Mouse (Mus musculus) intestine, postnatal 0 days (tissue): ENCODE results near the gene Rgl1. TPM values are rescaled to one million over a fixed set of nuclear protein-coding genes. Genes with fewer than 3 reads are reported as not detected.

Source experiments
- ATAC-seq: fragments of 200-750 bp; cut with Nextera tagmentation; 2 replicates; pipeline ENCODE4 v1.8.0; 2017; ENCODE audit warnings: mild to moderate bottlenecking, moderate TSS enrichment, moderate library complexity
- H3K27ac ChIP-seq: fragments of 300-500 bp; sonication (generic); 2 replicates; pipeline ENCODE4 v1.5.1; 2014; ENCODE audit warnings: mild to moderate bottlenecking, low read depth, low read length, moderate library complexity
- H3K27me3 ChIP-seq: fragments of 300-500 bp; sonication (generic); replicated peaks from 2 replicates; pipeline ENCODE4 v1.6.1; 2014; ENCODE audit warnings: low read length, mixed read lengths; ENCODE audit not compliant: control insufficient read depth, insufficient read depth
- H3K36me3 ChIP-seq: fragments of 300-500 bp; sonication (generic); 2 replicates; pipeline ENCODE4 v1.6.1; 2014; ENCODE audit warnings: mild to moderate bottlenecking, moderate library complexity; ENCODE audit not compliant: control insufficient read depth, insufficient read depth
- H3K4me1 ChIP-seq: fragments of 300-500 bp; sonication (generic); replicated peaks from 2 replicates; pipeline ENCODE4 v1.6.1; 2014; ENCODE audit warnings: antibody characterized with exemption, low read length, mixed read lengths; ENCODE audit not compliant: control insufficient read depth, insufficient read depth
- H3K4me2 ChIP-seq: fragments of 300-500 bp; sonication (generic); replicated peaks from 2 replicates; pipeline ENCODE4 v1.6.1; 2014; ENCODE audit warnings: low read depth, mild to moderate bottlenecking, moderate library complexity
- H3K4me3 ChIP-seq: fragments of 300-500 bp; sonication (generic); 2 replicates; pipeline ENCODE4 v1.5.1; 2014; ENCODE audit warnings: low read depth, low read length
- H3K9ac ChIP-seq: fragments of 300-500 bp; sonication (generic); 2 replicates; pipeline ENCODE4 v1.6.1; 2014; ENCODE audit warnings: mild to moderate bottlenecking, low read depth, low read length
- H3K9me3 ChIP-seq: fragments of 300-500 bp; sonication (generic); 2 replicates; pipeline ENCODE4 v1.6.1; 2016; ENCODE audit warnings: mixed run types; ENCODE audit not compliant: control insufficient read depth
- CTCF ChIP-seq: sonication (generic); IDR thresholded peaks from 2 replicates; pipeline ENCODE4 v1.5.1; 2016; ENCODE audit warnings: low read depth, mild to moderate bottlenecking, control low read depth, antibody characterized with exemption, moderate library complexity
- WGBS: fragments of 180-500 bp; shearing (Covaris S2); extraction: QIAGEN DNeasy Blood & Tissue Kit; methylation state at CpG from one replicate; pipeline ENCODE4 v1.1.7; 2014; 5-methylcytosine and 5-hydroxymethylcytosine counted together
- polyA plus RNA-seq: library from polyadenylated mRNA; unstranded; fragments of >200 nt; fragmentation: Nextera tagmentation; extraction: Ambion mirVana; gene quantifications from 2 replicates; pipeline ENCODE4 v1.2.1, GENCODE M21; 2015

The Rgl1 gene
- polyA plus RNA-seq, 1 experiment from 2014 or later, result 39.4 TPM

- Histone ChIP-seq H3K4me3 (no peak overlapping the region), H3K4me2 (no peak overlapping the region), H3K27me3 (no peaks in the 10 kb centered on the region), H3K9me3 (no peaks in the 10 kb centered on the region), H3K36me3 (no peaks in the 10 kb centered on the region), H3K27ac (no peak overlapping the region), H3K4me1 (no peaks in the 10 kb centered on the region), H3K9ac (no peak overlapping the region)
- ATAC-seq, result no peak
- TF ChIP-seq CTCF, result no peak
- WGBS, result 29% methylated on average over 3 of the region's 3 CpGs
These were observed 68.8 kb downstream of the Rgl1 start for GRCm38 (mm10) chr1:152697341-152697740.

DNA sequence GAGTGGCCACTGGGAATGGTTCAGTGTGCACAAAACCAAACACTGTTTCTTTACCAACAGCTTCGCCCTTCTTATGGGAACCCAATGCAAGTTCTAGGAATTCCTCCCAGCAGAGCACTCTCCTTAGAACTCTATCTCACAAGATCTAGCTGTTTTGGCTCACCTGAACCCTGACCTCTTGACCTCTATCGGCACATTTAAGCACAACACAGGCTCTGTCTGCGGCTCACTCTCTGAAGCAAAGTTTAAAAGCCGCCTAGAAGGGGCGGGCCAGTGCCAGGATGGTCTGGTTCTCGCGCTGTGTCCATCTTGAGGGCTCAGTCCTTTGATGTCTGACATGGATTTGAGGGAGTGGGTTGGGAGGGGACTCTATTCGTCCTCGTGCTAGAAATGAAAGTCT lies 70.7 kb downstream of the Rgl1 start:
- Histone ChIP-seq H3K9me3 (no peaks in the 10 kb centered on the region), H3K27me3 (no peaks in the 10 kb centered on the region), H3K9ac (no peak overlapping the region), H3K4me2 (no peak overlapping the region), H3K4me1 (no peaks in the 10 kb centered on the region), H3K36me3 (no peaks in the 10 kb centered on the region), H3K27ac (no peak overlapping the region), H3K4me3 (no peak overlapping the region)
- no peak for TF ChIP-seq CTCF
- no peak for ATAC-seq
- WGBS, result 58% methylated on average over 9 of the region's 9 CpGs

- H3K4me2 ChIP-seq, result no peak overlapping the region
- H3K27me3 ChIP-seq, result no peaks in the 10 kb centered on the region; the same call in 1 of the 2 replicates
- no peaks in the 10 kb centered on the region for H3K36me3 ChIP-seq
- no peak for ATAC-seq
- TF ChIP-seq CTCF, result no peak
- H3K9me3 ChIP-seq, result no peaks in the 10 kb centered on the region
- WGBS, result 75% methylated on average over 4 of the region's 4 CpGs
- H3K4me1 ChIP-seq, result peaks cover 11% of the 10 kb centered on the region; the same call in 1 of the 2 replicates
- H3K27ac ChIP-seq, result no peak overlapping the region
- no peak overlapping the region for H3K9ac ChIP-seq
- no peak overlapping the region for H3K4me3 ChIP-seq
These were observed 76.2 kb downstream of the Rgl1 start for GRCm38 (mm10) chr1:152689968-152690367.

DNA sequence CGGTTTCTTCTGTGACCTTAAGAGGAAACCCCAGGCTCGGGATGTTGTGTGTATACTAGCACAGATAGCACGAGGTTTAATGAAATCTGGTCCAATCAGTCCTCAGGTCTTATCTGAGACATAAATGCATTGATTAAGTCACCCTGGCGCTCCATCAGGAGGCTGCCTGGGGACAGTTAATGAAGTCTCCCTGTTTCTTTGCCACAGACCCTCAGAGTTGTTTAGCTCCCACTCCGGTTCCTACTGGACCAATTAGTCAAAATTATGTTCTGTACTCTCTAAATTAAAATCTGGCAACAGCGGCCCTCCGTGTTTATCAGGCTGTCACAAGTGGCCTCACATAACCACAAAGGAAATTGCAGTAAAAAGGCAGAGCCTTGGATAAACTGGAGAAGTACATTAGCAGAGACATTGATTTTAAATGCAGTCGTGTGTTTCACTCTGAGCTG lies 78.4 kb downstream of the Rgl1 start:
- no peak for TF ChIP-seq CTCF
- H3K36me3 ChIP-seq, result no peaks in the 10 kb centered on the region
- 27% methylated on average over 8 of the region's 8 CpGs for WGBS
- no peaks in the 10 kb centered on the region; the same call in 1 of the 2 replicates for H3K27me3 ChIP-seq
- no peak overlapping the region for H3K4me2 ChIP-seq
- no peaks in the 10 kb centered on the region for H3K9me3 ChIP-seq
- ATAC-seq, result no peak
- no peak overlapping the region for H3K27ac ChIP-seq
- H3K4me3 ChIP-seq, result no peak overlapping the region
- H3K4me1 ChIP-seq, result peaks cover 11% of the 10 kb centered on the region; the same call in 1 of the 2 replicates
- H3K9ac ChIP-seq, result no peak overlapping the region

DNA sequence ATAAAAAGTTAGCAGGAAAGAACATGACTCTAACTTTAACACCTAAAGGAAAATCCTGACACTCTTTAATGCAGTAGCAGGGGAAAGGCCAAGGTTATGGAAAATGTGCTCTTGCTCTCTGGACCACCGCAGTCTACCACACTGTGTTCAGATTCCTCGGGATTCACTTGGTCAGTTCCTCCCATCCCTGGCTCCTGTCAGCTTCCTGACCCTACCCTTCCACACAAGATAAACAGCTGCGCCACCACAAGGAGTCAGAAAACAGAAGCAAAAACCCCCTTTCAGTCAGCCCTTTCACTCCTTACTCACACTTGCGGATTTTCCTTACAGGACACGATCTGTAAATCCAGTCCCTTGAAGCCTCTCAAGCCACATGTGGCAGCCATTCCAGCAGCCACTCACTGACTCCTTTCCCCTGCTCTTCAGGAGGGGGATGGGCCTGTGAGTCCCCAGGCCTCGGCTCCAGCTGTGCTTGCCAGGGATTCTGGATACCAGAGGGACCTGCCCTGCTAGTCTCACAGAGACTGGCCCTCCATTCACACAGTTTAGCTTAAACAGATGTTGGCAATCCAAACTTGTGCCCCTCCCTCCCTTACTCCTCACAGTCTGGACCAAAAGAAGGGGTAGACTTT lies 78.9 kb downstream of the Rgl1 start:
- no peak overlapping the region; the same call in 1 of the 2 replicates for H3K9ac ChIP-seq
- peaks cover 11% of the 10 kb centered on the region; the same call in 1 of the 2 replicates for H3K4me1 ChIP-seq
- WGBS, result 31% methylated on average over 6 of the region's 6 CpGs
- no peak overlapping the region for H3K4me2 ChIP-seq
- no peak overlapping the region for H3K27ac ChIP-seq
- no peaks in the 10 kb centered on the region for H3K9me3 ChIP-seq
- H3K36me3 ChIP-seq, result no peaks in the 10 kb centered on the region
- no peak overlapping the region for H3K4me3 ChIP-seq
- no peak for ATAC-seq
- TF ChIP-seq CTCF, result no peak
- no peaks in the 10 kb centered on the region; the same call in 1 of the 2 replicates for H3K27me3 ChIP-seq

GRCm38 (mm10) chr1:152685531-152685930 lies 80.6 kb downstream of the Rgl1 start:
- Histone ChIP-seq H3K9me3 (no peaks in the 10 kb centered on the region), H3K27me3 (no peaks in the 10 kb centered on the region; the same call in 1 of the 2 replicates), H3K36me3 (no peaks in the 10 kb centered on the region), H3K4me3 (no peak overlapping the region), H3K4me1 (peaks cover 11% of the 10 kb centered on the region; the same call in 1 of the 2 replicates), H3K9ac (no peak overlapping the region), H3K4me2 (no peak overlapping the region), H3K27ac (no peak overlapping the region)
- no peak for ATAC-seq
- 63% methylated on average over 3 of the region's 3 CpGs for WGBS
- peak; percentile 51; the same call in 1 of the 2 replicates for TF ChIP-seq CTCF
